Mouse (Mus musculus): Measurements from ENCODE around the gene Mlxipl.

DNA sequence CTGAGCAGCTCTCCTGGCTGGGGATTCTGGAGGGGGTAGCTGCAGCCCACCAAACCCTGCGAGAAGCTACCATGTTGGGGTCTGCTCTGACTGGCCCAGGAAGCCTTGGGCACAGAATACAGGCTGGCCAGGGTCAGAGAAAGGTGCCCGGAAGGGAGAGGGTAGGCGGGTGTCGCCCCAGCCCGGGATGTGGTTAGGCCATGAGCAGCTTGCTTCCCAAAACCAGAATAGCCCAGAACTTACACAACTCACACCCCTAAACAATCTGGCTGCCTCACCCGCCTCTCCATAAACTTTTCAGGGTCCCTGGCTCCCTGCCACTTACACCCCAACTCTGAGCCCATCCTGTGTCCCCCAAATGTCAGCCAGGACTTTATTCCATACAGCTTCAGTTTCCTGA, 38.0 kb downstream of the Mlxipl start:
- TF ChIP-seq CTCF (IDR thresholded peaks at IDR 0.05; ENCODE audit: low read depth) (no peak), EP300 (IDR thresholded peaks at IDR 0.05; ENCODE audit: low read depth) (no peak)
